Mouse (Mus musculus) small intestine, adult 2 months (tissue): ENCODE data around the gene Wnk4.
A peak's percentile ranks its signal among the peaks of the same experiment; 100 is the strongest.

Experiments
- CTCF ChIP-seq: fragments of 200-500 bp; IDR thresholded peaks from 2 replicates; pipeline ENCODE4 v1.5.1; 2012; ENCODE audit warnings: low read depth, mild to moderate bottlenecking, control low read depth, inconsistent platforms, low read length, moderate library complexity, mixed read lengths; ENCODE audit not compliant: insufficient replicate concordance, insufficient read length; ENCODE audit errors: extremely low read depth
- POLR2A ChIP-seq: fragments of 200-500 bp; IDR thresholded peaks from 2 replicates; pipeline ENCODE4 v1.6.1; 2012; ENCODE audit warnings: low read depth, mild to moderate bottlenecking, control low read depth, inconsistent platforms, low read length, moderate library complexity

DNA sequence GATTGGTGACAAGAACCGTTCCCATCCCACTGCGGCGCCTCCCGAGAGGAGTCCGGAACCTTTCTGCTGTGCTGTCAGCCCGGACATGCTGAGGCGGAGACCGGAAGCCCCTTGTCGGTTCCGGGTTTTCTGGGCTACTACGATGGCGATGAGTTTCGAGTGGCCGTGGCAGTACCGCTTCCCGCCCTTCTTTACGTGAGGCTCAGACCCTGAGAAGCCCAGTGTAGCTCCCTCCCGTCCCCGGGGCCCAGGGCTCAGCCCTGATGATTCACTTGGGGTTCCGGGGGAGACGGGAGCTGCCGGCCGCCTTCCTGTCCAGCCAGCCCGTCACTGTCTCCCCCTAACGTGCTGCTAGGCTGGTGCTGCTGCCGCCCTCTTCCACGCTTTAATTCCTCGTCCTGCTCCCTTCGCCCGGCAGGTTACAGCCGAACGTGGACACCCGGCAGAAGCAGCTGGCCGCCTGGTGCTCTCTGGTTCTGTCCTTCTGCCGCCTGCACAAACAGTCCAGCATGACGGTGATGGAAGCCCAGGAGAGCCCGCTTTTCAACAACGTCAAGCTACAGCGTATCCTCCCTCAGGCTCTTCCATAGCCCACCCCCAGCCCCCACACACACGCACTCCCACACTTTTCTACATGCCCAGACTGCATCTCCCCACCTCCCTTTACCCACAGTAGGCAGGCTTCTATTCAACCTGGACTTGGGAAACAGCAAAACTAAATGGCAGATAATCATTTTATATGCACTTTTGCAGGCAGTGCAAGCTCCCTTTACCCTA, 6.6 kb upstream of the Wnk4 start, which contains the start of gene Vps25:
- TF ChIP-seq CTCF (no peak), POLR2A (peak; percentile 82)
